Mouse (Mus musculus) stomach, embryonic 16.5 days (tissue): ENCODE results near the gene Il22ra2. TPM values are rescaled to one million over a fixed set of nuclear protein-coding genes. Genes with fewer than 3 reads are reported as not detected.

ENCODE experiments used
- ATAC-seq: fragments of 200-750 bp; cut with Nextera tagmentation; 2 replicates; pipeline ENCODE4 v1.8.0; 2017; ENCODE audit warnings: moderate number of reproducible peaks, moderate TSS enrichment; ENCODE audit not compliant: insufficient read depth, low FRiP score
- H3K27ac ChIP-seq: fragments of 300-500 bp; sonication (generic); 2 replicates; pipeline ENCODE4 v1.5.1; 2014; ENCODE audit warnings: low read length
- H3K27me3 ChIP-seq: fragments of 300-500 bp; sonication (generic); 2 replicates; pipeline ENCODE4 v1.6.1; 2014; ENCODE audit warnings: low read length, control low read depth, mixed read lengths; ENCODE audit not compliant: control insufficient read depth, insufficient read depth
- H3K36me3 ChIP-seq: fragments of 300-500 bp; sonication (generic); 2 replicates; pipeline ENCODE4 v1.6.1; 2014; ENCODE audit warnings: low read length; ENCODE audit not compliant: control insufficient read depth, insufficient read depth
- H3K4me1 ChIP-seq: fragments of 300-500 bp; sonication (generic); 2 replicates; pipeline ENCODE4 v1.6.1; 2014; ENCODE audit warnings: low read length, control low read depth, mixed read lengths; ENCODE audit not compliant: control insufficient read depth, insufficient read depth
- H3K4me2 ChIP-seq: fragments of 300-500 bp; sonication (generic); 2 replicates; pipeline ENCODE4 v1.6.1; 2014; ENCODE audit warnings: low read depth, low read length, mixed read lengths
- H3K4me3 ChIP-seq: fragments of 300-500 bp; sonication (generic); replicated peaks from 2 replicates; pipeline ENCODE4 v1.5.1; 2014; ENCODE audit warnings: mild to moderate bottlenecking, low read length
- H3K9ac ChIP-seq: fragments of 300-500 bp; sonication (generic); 2 replicates; pipeline ENCODE4 v1.6.1; 2014; ENCODE audit warnings: low read length
- H3K9me3 ChIP-seq: fragments of 300-500 bp; sonication (generic); replicated peaks from 2 replicates; pipeline ENCODE4 v1.6.1; 2016; ENCODE audit warnings: low read length, control low read depth; ENCODE audit not compliant: control insufficient read depth
- WGBS: fragments of 180-500 bp; shearing (Covaris S2); extraction: QIAGEN DNeasy Blood & Tissue Kit; methylation state at CpG from one replicate; pipeline ENCODE4 v1.1.7; 2014; 5-methylcytosine and 5-hydroxymethylcytosine counted together
- polyA plus RNA-seq: library from polyadenylated mRNA; unstranded; fragments of >200 nt; fragmentation: Nextera tagmentation; extraction: Ambion mirVana; gene quantifications from 2 replicates; pipeline ENCODE4 v1.2.1, GENCODE M21; 2015

The Il22ra2 gene
- polyA plus RNA-seq, 1 experiment from 2014 or later, result not detected

DNA sequence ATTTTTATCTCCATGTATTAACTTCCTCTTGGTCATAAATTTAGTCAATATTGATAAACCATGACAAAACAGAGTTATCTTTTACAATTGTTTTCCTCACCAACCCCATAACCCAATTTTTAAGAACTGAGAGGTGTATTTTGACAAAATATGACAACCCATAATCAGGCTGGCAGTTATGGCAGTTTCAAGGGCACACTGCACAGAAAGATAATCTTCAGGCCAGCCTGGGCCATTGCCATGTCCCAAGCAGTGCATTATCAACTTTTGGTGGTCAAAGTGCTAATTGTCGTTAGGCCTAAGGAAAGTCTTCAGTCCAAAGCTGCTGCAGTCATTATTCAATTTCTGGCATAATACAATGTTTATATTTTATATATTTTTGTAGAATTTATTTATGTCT lies 37.0 kb upstream of the Il22ra2 start:
- Histone ChIP-seq H3K4me1 (peaks cover 2% of the 10 kb centered on the region; the same call in 1 of the 2 replicates), H3K4me2 (no peak overlapping the region), H3K4me3 (no peak overlapping the region), H3K9me3 (no peaks in the 10 kb centered on the region), H3K36me3 (no peaks in the 10 kb centered on the region), H3K9ac (no peak overlapping the region), H3K27me3 (no peaks in the 10 kb centered on the region), H3K27ac (no peak overlapping the region)
- WGBS, result 69% methylated on average over 1 of the region's 1 CpGs
- ATAC-seq, result no peak

DNA sequence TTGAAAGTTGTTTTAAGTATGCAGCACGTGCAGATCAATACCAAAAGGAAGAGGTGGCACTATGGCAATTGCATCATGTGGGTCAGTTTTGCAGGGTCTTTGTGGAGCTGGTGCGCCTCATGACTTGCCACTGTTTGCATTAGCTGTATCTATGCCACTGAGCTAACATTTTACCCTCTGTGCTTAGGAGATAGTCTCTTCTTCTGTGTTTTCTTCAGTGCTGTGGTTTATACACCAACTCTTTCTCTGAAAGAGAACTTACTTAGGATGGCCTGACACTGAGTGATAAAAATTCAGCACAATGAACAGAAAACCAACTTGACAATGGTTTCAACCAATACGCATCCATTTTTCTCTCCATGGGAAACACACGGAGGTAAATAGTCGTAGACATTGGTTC lies 35.9 kb upstream of the Il22ra2 start:
- WGBS, result 79% methylated on average over 5 of the region's 5 CpGs
- H3K27ac ChIP-seq, result no peak overlapping the region
- no peak for ATAC-seq

DNA sequence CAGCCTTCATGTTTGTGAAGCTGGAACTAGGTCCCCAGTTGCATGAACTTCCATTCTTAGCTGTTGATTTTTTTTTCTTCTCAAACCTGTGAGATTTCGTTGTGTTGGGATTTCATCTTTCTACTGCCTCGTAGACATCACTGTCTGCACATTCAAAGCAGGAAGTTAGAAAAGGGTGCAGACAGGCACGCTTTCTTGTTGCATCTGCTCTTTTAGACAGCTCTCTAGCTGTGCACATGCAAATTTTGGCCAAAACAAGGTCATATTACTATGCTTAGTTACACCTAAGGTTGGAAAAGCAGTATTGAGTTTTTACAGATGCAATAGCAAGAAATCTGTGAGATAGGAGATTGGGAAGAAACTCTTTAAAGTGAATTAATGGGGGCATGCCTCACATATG lies 34.5 kb upstream of the Il22ra2 start:
- no peaks in the 10 kb centered on the region for H3K36me3 ChIP-seq
- no peak overlapping the region for H3K4me2 ChIP-seq
- H3K9ac ChIP-seq, result no peak overlapping the region
- 78% methylated on average over 3 of the region's 3 CpGs for WGBS
- no peak for ATAC-seq
- no peaks in the 10 kb centered on the region for H3K27me3 ChIP-seq
- no peaks in the 10 kb centered on the region for H3K9me3 ChIP-seq
- H3K4me3 ChIP-seq, result no peak overlapping the region
- peaks cover 2% of the 10 kb centered on the region; the same call in 1 of the 2 replicates for H3K4me1 ChIP-seq
- H3K27ac ChIP-seq, result no peak overlapping the region

More for the DNA sequence above, 35.9 kb upstream of the Il22ra2 start:
- no peak overlapping the region for H3K4me3 ChIP-seq
- no peak overlapping the region for H3K4me2 ChIP-seq
- no peaks in the 10 kb centered on the region for H3K9me3 ChIP-seq
- no peaks in the 10 kb centered on the region for H3K27me3 ChIP-seq
- H3K36me3 ChIP-seq, result no peaks in the 10 kb centered on the region
- peaks cover 2% of the 10 kb centered on the region; the same call in 1 of the 2 replicates for H3K4me1 ChIP-seq
- no peak overlapping the region for H3K9ac ChIP-seq

DNA sequence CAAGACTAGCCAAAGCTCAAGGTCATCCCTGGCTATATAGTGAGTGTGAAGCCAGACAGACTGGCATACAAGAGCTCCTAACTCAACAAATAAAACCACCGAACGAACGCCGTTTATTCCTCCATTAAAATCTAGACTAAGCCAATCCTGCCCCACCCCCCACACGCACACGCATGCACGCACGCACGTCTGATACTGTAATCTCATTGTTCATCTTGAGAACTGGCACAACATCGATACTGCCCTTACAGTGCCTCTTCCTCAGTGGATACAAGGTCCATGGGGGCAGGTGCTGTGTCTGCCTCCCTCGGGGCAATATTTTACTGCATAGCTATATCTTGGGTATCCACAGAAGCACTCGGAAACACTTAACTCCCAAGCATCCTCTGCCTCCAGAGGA lies 32.2 kb upstream of the Il22ra2 start:
- H3K36me3 ChIP-seq, result no peaks in the 10 kb centered on the region
- no peak for ATAC-seq
- 76% methylated on average over 12 of the region's 12 CpGs for whole genome bisulfite sequencing
- no peaks in the 10 kb centered on the region for H3K9me3 ChIP-seq
- H3K4me3 ChIP-seq, result no peak overlapping the region
- H3K27ac ChIP-seq, result no peak overlapping the region
- H3K27me3 ChIP-seq, result no peaks in the 10 kb centered on the region
- peaks cover 13% of the 10 kb centered on the region for H3K4me1 ChIP-seq
- H3K9ac ChIP-seq, result no peak overlapping the region
- no peak overlapping the region for H3K4me2 ChIP-seq

DNA sequence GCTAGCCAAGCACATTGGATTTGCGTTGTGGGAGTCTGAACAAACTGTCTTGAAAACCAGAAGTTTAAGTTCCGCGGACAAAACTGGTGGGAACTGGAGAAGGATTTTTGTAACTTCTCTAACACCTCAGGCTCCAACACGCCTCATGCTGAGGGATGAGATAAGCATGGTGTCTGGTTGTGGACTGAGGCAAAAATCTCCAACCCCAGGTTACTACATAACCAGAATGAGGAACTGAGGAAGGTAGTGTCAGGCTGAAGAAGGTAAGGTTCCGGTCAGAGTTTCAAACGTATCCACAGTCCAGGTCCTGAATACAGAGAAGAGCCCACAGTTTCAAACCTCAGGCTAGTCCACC lies 30.5 kb upstream of the Il22ra2 start:
- peak overlapping the region; percentile 83 for H3K4me2 ChIP-seq
- no peak for ATAC-seq
- no peaks in the 10 kb centered on the region for H3K27me3 ChIP-seq
- no peaks in the 10 kb centered on the region for H3K9me3 ChIP-seq
- no peaks in the 10 kb centered on the region for H3K36me3 ChIP-seq
- H3K4me1 ChIP-seq, result peaks cover 15% of the 10 kb centered on the region
- peak overlapping the region; percentile 29 for H3K9ac ChIP-seq
- 26% methylated on average over 6 of the region's 6 CpGs for WGBS
- H3K27ac ChIP-seq, result peak overlapping the region; percentile 61
- H3K4me3 ChIP-seq, result peak overlapping the region; percentile 72

DNA sequence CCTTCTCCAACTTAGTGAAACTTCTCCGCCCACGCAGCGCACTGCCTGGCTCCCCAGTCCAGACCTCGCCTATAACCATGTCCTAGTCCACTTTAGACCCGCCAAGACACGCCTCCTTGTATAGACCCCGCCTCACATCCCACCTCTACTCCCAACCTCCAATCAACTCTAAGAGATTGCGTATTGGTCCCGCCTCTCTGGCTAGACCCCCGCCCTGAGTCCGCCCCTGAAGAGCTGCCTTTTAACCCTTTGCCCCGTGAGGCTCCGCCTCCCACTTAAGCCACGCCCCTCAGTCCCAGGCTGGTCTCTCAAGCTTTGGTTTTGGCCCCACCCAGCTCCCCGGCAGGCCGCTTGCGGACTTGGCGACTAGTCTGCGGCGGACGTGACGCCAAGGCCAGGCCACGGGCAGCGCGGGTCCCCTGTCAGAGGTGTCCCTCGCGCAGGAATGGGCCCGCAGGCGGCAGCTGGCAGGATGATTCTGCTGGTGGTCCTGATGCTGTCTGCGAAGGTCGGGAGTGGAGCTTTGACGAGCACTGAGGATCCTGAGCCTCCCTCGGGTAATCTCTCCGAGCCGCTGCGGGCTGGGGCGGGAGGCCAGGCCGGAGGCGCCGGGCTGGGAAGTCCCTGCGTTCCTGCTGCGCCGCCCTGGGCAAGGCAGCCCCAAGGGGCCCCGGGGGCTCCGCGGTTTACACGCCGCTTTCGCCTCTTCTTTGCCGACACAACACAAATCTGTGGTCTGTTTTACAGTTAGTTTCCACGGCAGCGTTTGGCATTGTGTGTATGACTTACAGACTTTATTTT lies 30.0 kb upstream of the Il22ra2 start, which contains the start of gene Ifngr1:
Gene Ifngr1 (plus strand): TSS at position 309 of the 801 bp plus-strand sequence.
- ATAC-seq, result peak; percentile 100
- Histone ChIP-seq H3K4me1 (peaks cover 15% of the 10 kb centered on the region), H3K27ac (peak within 1 kb of the TSS; percentile 87), H3K4me2 (peak within 1 kb of the TSS; percentile 83), H3K9me3 (no peaks in the 10 kb centered on the region), H3K4me3 (peak within 1 kb of the TSS; percentile 72), H3K27me3 (no peaks in the 10 kb centered on the region), H3K36me3 (no peaks in the 10 kb centered on the region), H3K9ac (peak within 1 kb of the TSS; percentile 86)
- under 1% methylated on average over 52 of the region's 52 CpGs for WGBS

DNA sequence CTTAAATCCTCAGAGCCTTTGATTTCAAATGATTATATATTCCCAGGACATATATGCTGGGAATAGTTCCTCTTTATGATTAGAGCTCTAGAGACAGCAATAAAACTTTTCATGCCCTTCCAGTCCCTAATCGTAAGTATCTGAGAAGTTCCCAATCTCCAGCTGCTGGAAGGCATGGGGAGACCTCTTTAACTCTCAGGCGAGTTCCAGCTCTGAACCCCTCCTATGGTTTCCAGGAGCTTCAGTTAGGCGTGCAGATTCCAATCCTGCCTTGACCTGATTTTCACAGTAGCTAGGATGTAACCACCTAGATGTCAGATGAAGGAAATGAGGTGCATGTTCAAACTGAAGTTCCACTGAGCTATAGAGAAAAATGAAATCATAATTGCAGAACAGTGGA lies 29.2 kb upstream of the Il22ra2 start:
- H3K4me3 ChIP-seq, result peak overlapping the region; percentile 72
- H3K4me1 ChIP-seq, result peaks cover 15% of the 10 kb centered on the region
- peak overlapping the region; percentile 87 for H3K27ac ChIP-seq
- peak overlapping the region; percentile 86 for H3K9ac ChIP-seq
- no peak for ATAC-seq
- WGBS, result 2% methylated on average over 3 of the region's 3 CpGs
- H3K9me3 ChIP-seq, result no peaks in the 10 kb centered on the region
- H3K27me3 ChIP-seq, result no peaks in the 10 kb centered on the region
- H3K36me3 ChIP-seq, result no peaks in the 10 kb centered on the region
- peak overlapping the region; percentile 83 for H3K4me2 ChIP-seq

DNA sequence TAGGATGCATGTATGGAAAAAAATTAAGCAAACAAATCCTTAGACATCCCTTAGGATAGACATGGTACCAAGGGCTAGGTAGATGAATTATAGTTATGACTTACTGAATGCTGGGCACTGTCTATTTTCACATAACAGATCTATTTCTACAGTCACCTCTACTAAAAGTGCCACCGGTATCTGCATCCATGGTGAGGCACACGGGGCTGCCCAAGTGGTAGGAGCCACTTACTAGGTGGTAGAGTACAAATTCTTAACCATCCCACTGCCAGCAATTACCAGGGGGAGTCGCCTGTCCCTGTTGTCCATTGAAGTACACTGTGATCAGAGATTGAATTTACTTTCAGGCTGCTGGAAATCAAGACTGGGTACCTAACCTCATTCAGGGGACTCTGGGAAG lies 28.5 kb upstream of the Il22ra2 start:
- H3K4me3 ChIP-seq, result peak overlapping the region; percentile 21
- peak overlapping the region; percentile 44; the same call in 1 of the 2 replicates for H3K9ac ChIP-seq

DNA sequence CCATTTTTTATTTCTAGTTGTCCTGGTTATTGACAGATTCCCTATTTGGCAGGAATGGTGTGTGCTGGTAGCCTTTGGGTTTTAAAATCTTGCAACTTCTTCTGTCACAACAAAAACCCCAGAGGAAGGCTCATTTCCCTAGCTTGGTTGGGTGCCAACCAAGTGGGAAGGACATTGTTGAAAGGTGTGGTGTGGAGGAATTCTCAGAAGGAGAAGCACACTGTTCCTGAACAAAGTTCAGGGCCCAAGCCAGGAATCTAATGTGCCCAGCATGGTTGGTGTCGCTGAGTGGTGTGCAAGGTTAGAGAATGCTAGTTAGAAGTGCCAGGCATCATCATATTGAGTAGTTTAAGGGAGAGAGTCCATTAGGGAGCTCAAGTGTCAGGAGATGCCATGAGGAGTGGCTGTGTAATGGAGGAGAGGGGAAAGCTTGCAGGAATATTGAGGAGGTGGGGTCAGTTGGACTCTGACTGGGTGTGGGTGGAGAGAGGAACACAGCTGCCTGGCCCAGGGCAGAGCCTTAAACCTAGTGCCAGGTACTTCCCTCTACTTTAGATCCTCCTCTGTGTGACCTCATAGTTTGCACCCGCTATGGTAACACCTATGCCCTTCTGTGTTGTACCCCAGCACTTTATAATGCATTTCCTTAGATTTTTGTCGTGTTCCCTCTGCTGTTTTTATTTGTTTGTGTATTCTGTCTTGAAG lies 27.4 kb upstream of the Il22ra2 start:
- H3K27ac ChIP-seq, result 0 out of 2 replicates have a peak overlapping the region, but pooled peaks have one; percentile 4

More for the DNA sequence above, 28.5 kb upstream of the Il22ra2 start:
- Histone ChIP-seq H3K9me3 (no peaks in the 10 kb centered on the region), H3K36me3 (no peaks in the 10 kb centered on the region), H3K4me1 (peaks cover 15% of the 10 kb centered on the region), H3K4me2 (peak overlapping the region; percentile 83; the same call in 1 of the 2 replicates), H3K27ac (no peak overlapping the region), H3K27me3 (no peaks in the 10 kb centered on the region)
- no peak for ATAC-seq
- 78% methylated on average over 3 of the region's 3 CpGs for WGBS

More for the DNA sequence above, 27.4 kb upstream of the Il22ra2 start:
- Histone ChIP-seq H3K9ac (no peak overlapping the region), H3K4me3 (peak overlapping the region; percentile 10; the same call in 1 of the 2 replicates), H3K27me3 (no peaks in the 10 kb centered on the region), H3K4me1 (peaks cover 15% of the 10 kb centered on the region), H3K36me3 (no peaks in the 10 kb centered on the region), H3K4me2 (peak overlapping the region; percentile 83), H3K9me3 (no peaks in the 10 kb centered on the region)
- no peak for ATAC-seq
- 63% methylated on average over 3 of the region's 3 CpGs for WGBS
